Mouse (Mus musculus): ENCODE measurements around the gene Usp35. TPM values are rescaled to one million over a fixed set of nuclear protein-coding genes. Genes with fewer than 3 reads are reported as not detected.

Gene Usp35
- polyA plus RNA-seq (2016; fragmentation: Nextera tagmentation; extraction: Ambion mirVana) = 3.0 and 4.6 TPM in 2 replicates

DNA sequence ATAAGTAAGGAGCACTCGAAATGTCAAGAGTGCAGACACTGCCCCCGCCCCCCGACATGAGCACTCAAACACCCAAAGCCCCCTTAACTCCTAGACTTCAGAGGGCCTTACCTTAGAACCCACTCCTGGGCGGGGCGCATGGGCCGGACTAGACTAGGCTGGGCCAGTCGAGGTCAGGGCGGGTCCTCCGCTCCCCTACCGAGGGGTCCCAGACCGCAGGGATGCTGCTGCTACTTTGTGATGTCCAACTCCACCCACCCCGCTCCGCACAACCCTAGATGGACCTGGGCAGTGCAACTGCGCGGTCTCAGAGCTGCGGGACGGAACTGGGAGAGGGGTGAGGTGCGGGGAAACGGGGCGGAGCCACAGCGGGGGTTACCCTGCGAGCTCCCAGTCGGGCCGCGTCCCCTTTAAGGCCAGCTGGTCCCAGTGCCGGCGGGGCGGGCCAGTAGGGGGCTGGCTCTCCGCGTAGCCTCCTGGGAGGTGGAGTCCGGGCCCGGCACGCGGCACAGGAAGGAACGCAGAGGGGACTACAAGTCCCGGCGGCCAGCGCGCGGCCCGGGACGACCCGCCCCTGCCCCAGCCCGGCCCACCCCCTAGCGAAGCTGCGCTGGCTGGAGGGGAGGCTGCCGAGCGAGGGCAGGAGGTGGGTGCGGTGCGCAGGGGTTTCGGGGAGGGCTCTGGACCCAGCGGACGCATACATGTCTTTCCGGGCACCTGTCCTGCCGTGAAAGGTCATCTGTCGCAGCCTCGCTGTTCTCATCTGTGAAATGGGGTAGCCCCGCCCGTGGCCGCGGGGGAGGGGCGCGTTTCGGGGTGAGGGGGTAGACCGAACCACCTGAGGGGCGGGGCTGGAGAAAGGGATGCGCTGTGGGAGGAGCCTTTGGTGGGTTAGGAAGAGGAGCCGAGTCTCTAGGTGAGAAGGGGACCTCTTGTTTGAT, at the start of gene Usp35, which contains the start of gene Kctd21:
Usp35 (minus strand) TSS at position 295 of the 941 bp plus-strand sequence.
Kctd21 (plus strand) TSS at position 602 of the 941 bp plus-strand sequence.
- H3K4me1 ChIP-seq = peaks cover 24% of the 10 kb centered on the region
- WGBS = under 1% methylated on average over 68 of the region's 68 CpGs
- H3K27me3 ChIP-seq = peaks cover 6% of the 10 kb centered on the region; the same call in 1 of the 2 replicates
- peak within 1 kb of the TSS; percentile 73 for H3K9ac ChIP-seq
- H3K27ac ChIP-seq = no peak within 1 kb of the TSS
- H3K4me3 ChIP-seq = peak within 1 kb of the TSS; percentile 57
- H3K36me3 ChIP-seq = no peaks in the 10 kb centered on the region
- peak; percentile 99 for ATAC-seq (ENCODE audit: insufficient number of reproducible peaks, insufficient read depth, low FRiP score, low TSS enrichment)
- H3K4me2 ChIP-seq (replicated peaks) = peak within 1 kb of the TSS; percentile 61
- H3K9me3 ChIP-seq = no peaks in the 10 kb centered on the region

DNA sequence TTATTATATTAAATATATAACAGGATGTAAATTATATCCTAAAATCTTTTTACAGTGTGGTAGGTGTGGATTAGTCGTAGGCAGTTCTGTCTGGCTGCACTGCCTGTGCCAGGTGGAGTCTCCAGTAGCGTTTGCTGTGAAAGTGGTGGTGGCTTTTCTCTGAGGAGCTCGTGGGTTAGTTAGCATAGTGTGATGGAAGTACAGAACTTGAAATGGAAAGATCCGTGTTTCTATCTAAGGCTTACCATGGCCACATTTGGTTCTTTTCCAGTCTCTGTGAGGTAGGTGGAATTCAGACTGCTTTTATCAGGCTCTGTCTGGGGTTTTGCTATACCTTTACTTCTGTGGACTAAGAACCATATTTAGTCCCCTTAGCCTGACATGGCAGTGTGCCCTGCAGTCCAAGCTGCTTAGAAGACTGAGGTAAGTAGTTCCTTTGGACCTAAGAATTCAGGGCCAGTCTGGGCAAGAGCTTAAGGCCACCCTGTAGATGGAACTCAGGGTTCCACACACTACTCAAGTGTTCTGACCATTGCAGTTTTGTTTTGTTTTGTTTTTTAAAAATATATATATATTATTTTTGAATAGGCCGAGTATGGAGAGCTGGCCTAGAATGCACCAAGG, 48.8 kb upstream of the Usp35 start:
- H3K36me3 ChIP-seq = peaks cover 78% of the 10 kb centered on the region
- no peaks in the 10 kb centered on the region for H3K27me3 ChIP-seq
- no peak overlapping the region for H3K9ac ChIP-seq
- no peak overlapping the region for H3K27ac ChIP-seq
- no peak overlapping the region for H3K4me2 ChIP-seq (replicated peaks)
- WGBS = 90% methylated on average over 5 of the region's 5 CpGs
- H3K4me1 ChIP-seq = no peaks in the 10 kb centered on the region
- ATAC-seq (ENCODE audit: insufficient number of reproducible peaks, insufficient read depth, low FRiP score, low TSS enrichment) = no peak
- H3K9me3 ChIP-seq = no peaks in the 10 kb centered on the region
- no peak overlapping the region for H3K4me3 ChIP-seq

DNA sequence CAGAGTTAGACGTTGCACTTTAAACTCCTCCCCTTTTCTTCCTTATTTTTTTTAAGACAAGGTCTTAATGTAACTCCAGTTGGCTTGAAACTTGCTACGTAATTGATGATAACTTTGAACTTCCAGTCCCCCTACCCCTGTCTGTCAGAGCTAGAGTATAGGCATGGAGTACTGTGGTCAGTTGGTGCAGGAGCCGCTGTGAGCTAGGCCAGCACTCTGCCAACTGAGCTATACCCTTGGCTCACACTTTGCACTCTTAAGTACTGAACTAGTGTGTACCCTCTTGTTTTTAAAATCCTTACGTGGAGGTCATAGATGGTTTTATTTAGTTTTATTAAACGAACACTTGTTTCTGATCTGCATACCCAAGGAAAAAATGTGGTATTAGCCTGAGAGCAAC, 47.5 kb upstream of the Usp35 start:
- no peak overlapping the region for H3K4me2 ChIP-seq (replicated peaks)
- H3K4me1 ChIP-seq = no peaks in the 10 kb centered on the region
- no peak overlapping the region for H3K27ac ChIP-seq
- whole genome bisulfite sequencing = 89% methylated on average over 5 of the region's 5 CpGs
- no peak for ATAC-seq (ENCODE audit: insufficient number of reproducible peaks, insufficient read depth, low FRiP score, low TSS enrichment)
- no peak overlapping the region for H3K9ac ChIP-seq
- H3K9me3 ChIP-seq = no peaks in the 10 kb centered on the region
- no peak overlapping the region for H3K4me3 ChIP-seq
- peaks cover 77% of the 10 kb centered on the region for H3K36me3 ChIP-seq
- no peaks in the 10 kb centered on the region for H3K27me3 ChIP-seq

GRCm38 (mm10) chr7:97375906-97376305, 44.1 kb upstream of the Usp35 start:
- no peaks in the 10 kb centered on the region for H3K27me3 ChIP-seq
- no peak overlapping the region for H3K9ac ChIP-seq
- no peaks in the 10 kb centered on the region for H3K9me3 ChIP-seq
- 88% methylated on average over 2 of the region's 2 CpGs for WGBS
- H3K36me3 ChIP-seq = peaks cover 53% of the 10 kb centered on the region
- ATAC-seq (ENCODE audit: insufficient number of reproducible peaks, insufficient read depth, low FRiP score, low TSS enrichment) = no peak
- no peak overlapping the region for H3K27ac ChIP-seq
- no peak overlapping the region for H3K4me3 ChIP-seq
- no peak overlapping the region for H3K4me2 ChIP-seq (replicated peaks)
- peaks cover 6% of the 10 kb centered on the region for H3K4me1 ChIP-seq

DNA sequence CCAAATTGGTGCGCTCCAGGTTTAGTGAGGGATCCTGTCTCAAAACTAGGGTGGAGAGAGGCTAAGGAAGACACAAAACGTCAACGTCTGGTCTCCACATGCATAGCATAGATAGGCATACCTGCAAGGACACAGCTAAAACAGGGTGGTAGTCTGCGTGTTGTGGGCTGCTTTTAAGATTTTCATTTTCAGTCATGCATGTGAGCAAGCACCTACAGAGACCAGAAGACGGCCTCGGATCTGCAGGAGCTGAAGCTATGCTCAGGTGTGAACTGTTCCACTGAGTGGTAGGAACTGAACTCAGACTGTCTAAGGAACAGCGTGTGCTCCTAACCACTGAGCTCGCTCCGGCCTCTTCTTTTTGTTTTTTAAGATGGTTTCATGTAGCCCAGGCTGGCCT, 43.3 kb upstream of the Usp35 start:
- Histone ChIP-seq H3K9me3 (no peaks in the 10 kb centered on the region), H3K27me3 (no peaks in the 10 kb centered on the region), H3K4me3 (no peak overlapping the region), H3K36me3 (peaks cover 47% of the 10 kb centered on the region), H3K4me2 (replicated peaks) (no peak overlapping the region), H3K9ac (no peak overlapping the region), H3K27ac (no peak overlapping the region), H3K4me1 (peaks cover 9% of the 10 kb centered on the region)
- WGBS = 92% methylated on average over 9 of the region's 9 CpGs
- ATAC-seq (ENCODE audit: insufficient number of reproducible peaks, insufficient read depth, low FRiP score, low TSS enrichment) = no peak

- H3K4me2 ChIP-seq (replicated peaks) = no peak overlapping the region
These were observed 34.1 kb upstream of the Usp35 start for GRCm38 (mm10) chr7:97365887-97366286.

GRCm38 (mm10) chr7:97361467-97361866, 29.6 kb upstream of the Usp35 start:
- Histone ChIP-seq H3K27ac (no peak overlapping the region), H3K4me2 (replicated peaks) (no peak overlapping the region), H3K9ac (no peak overlapping the region), H3K4me3 (no peak overlapping the region), H3K9me3 (no peaks in the 10 kb centered on the region), H3K27me3 (no peaks in the 10 kb centered on the region), H3K4me1 (no peaks in the 10 kb centered on the region), H3K36me3 (no peaks in the 10 kb centered on the region)
- no peak for ATAC-seq (ENCODE audit: insufficient number of reproducible peaks, insufficient read depth, low FRiP score, low TSS enrichment)
- 20% methylated on average over 4 of the region's 4 CpGs for WGBS

More at GRCm38 (mm10) chr7:97365887-97366286, 34.1 kb upstream of the Usp35 start:
- Histone ChIP-seq H3K9ac (no peak overlapping the region), H3K4me3 (no peak overlapping the region), H3K9me3 (no peaks in the 10 kb centered on the region), H3K27me3 (no peaks in the 10 kb centered on the region), H3K27ac (no peak overlapping the region), H3K36me3 (no peaks in the 10 kb centered on the region), H3K4me1 (peaks cover 3% of the 10 kb centered on the region)
- WGBS = 65% methylated on average over 1 of the region's 1 CpGs
- ATAC-seq (ENCODE audit: insufficient number of reproducible peaks, insufficient read depth, low FRiP score, low TSS enrichment) = no peak

DNA sequence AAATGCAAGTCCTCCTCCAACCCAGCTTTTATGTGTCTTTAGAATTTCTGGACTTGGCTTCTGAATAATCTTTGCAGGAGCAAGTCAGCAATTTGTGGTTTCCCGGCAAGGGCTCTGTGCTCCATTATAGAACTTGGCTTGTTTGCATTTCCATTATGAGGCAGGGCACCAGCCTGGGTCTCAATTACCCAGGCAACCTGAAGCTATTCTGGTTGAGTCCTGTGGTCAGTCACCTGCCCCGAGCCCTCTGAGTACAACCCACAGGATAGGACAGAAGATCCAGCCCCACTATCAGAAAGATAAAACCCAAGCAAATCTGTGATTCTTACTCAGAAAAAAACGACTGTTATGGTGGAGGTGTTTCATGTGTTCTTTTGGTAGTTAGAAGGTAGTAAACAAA, 29.1 kb upstream of the Usp35 start:
- no peaks in the 10 kb centered on the region for H3K9me3 ChIP-seq
- H3K27me3 ChIP-seq = no peaks in the 10 kb centered on the region
- ATAC-seq (ENCODE audit: insufficient number of reproducible peaks, insufficient read depth, low FRiP score, low TSS enrichment) = no peak
- H3K27ac ChIP-seq = no peak overlapping the region
- H3K4me3 ChIP-seq = no peak overlapping the region
- WGBS = 56% methylated on average over 3 of the region's 3 CpGs
- H3K4me1 ChIP-seq = no peaks in the 10 kb centered on the region
- H3K4me2 ChIP-seq (replicated peaks) = no peak overlapping the region
- H3K36me3 ChIP-seq = no peaks in the 10 kb centered on the region
- no peak overlapping the region for H3K9ac ChIP-seq

- no peaks in the 10 kb centered on the region for H3K9me3 ChIP-seq
These were observed 28.3 kb upstream of the Usp35 start for GRCm38 (mm10) chr7:97360166-97360565.

GRCm38 (mm10) chr7:97358347-97358746, 26.5 kb upstream of the Usp35 start:
- WGBS = 84% methylated on average over 4 of the region's 4 CpGs
- no peak overlapping the region for H3K9ac ChIP-seq
- no peaks in the 10 kb centered on the region for H3K36me3 ChIP-seq
- H3K27ac ChIP-seq = no peak overlapping the region
- H3K9me3 ChIP-seq = no peaks in the 10 kb centered on the region
- no peak overlapping the region for H3K4me3 ChIP-seq
- H3K4me1 ChIP-seq = no peaks in the 10 kb centered on the region
- no peak overlapping the region for H3K4me2 ChIP-seq (replicated peaks)
- H3K27me3 ChIP-seq = no peaks in the 10 kb centered on the region
- ATAC-seq (ENCODE audit: insufficient number of reproducible peaks, insufficient read depth, low FRiP score, low TSS enrichment) = no peak

More at GRCm38 (mm10) chr7:97360166-97360565, 28.3 kb upstream of the Usp35 start:
- Histone ChIP-seq H3K27ac (no peak overlapping the region), H3K36me3 (no peaks in the 10 kb centered on the region), H3K4me1 (no peaks in the 10 kb centered on the region), H3K4me2 (replicated peaks) (no peak overlapping the region), H3K27me3 (no peaks in the 10 kb centered on the region), H3K4me3 (no peak overlapping the region), H3K9ac (no peak overlapping the region)
- WGBS = 74% methylated on average over 5 of the region's 5 CpGs
- ATAC-seq (ENCODE audit: insufficient number of reproducible peaks, insufficient read depth, low FRiP score, low TSS enrichment) = no peak

DNA sequence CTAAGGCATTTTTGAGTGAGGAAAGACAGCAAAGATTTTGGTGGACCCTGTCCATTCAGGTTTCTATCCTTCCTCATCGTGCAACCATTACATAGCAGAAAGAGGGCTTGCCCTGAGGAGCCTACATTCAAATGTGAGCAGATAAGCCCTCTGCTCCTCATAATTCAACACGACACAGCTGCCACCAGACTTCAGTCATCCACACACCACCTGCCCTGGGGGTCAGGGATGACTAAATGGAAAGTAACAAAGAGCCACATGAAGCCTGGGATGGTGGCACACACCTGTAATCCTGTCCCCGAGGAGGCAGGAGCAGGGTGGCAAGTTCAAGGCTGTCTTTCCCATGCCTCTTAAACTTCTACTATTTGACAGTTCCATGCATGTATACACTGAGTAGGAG, 26.0 kb upstream of the Usp35 start:
- 69% methylated on average over 3 of the region's 3 CpGs for WGBS
- Histone ChIP-seq H3K4me3 (no peak overlapping the region), H3K27ac (no peak overlapping the region), H3K9ac (no peak overlapping the region), H3K4me1 (no peaks in the 10 kb centered on the region), H3K36me3 (no peaks in the 10 kb centered on the region), H3K9me3 (no peaks in the 10 kb centered on the region), H3K27me3 (no peaks in the 10 kb centered on the region), H3K4me2 (replicated peaks) (no peak overlapping the region)
- no peak for ATAC-seq (ENCODE audit: insufficient number of reproducible peaks, insufficient read depth, low FRiP score, low TSS enrichment)

GRCm38 (mm10) chr7:97356875-97357276, 25.1 kb upstream of the Usp35 start:
- WGBS = 78% methylated on average over 5 of the region's 5 CpGs
- H3K4me1 ChIP-seq = no peaks in the 10 kb centered on the region
- no peak overlapping the region for H3K4me3 ChIP-seq
- no peaks in the 10 kb centered on the region for H3K9me3 ChIP-seq
- no peak overlapping the region for H3K4me2 ChIP-seq (replicated peaks)
- no peak for ATAC-seq (ENCODE audit: insufficient number of reproducible peaks, insufficient read depth, low FRiP score, low TSS enrichment)
- H3K36me3 ChIP-seq = no peaks in the 10 kb centered on the region
- H3K27ac ChIP-seq = no peak overlapping the region
- H3K9ac ChIP-seq = no peak overlapping the region
- no peaks in the 10 kb centered on the region for H3K27me3 ChIP-seq
